In the genomic region with DNA sequence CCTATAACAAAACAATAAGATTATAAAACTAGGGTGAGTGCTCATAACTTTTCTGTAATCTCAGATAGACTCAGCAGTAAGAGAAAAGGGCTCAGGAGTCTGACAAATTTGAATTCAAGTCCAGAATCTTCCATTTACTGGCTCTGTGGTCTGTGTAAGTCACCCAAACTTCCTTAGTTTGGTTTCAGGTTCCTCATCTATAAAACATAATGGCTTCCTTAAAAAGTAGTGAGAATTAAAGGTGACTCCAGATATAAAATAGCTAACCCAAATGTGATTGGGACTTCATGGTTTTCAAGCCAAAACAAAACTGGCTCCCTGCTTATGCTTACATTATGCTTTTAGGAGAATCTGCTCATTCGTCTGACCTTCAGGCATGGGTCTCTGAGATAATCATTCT, we compare ENCODE assay signal across 16 mouse cellular contexts.
"Had no signal": no experiment of that assay in that cellular context is flagged by ENCODE, and none has a peak within 500 bp of the region (broad histone marks: within the 10 kb centered on the region; RNA-seq: fewer than 3 reads in every experiment).

No protein-coding gene starts in this region.

- ATAC-seq: liver, postnatal 0 days; lung, postnatal 0 days; midbrain, embryonic 13.5 days; midbrain, embryonic 15.5 days had no signal

- H3K9me3 ChIP-seq: liver, embryonic 13.5 days; liver, embryonic 15.5 days; lung, embryonic 15.5 days; midbrain, embryonic 10.5 days; midbrain, embryonic 13.5 days; midbrain, embryonic 15.5 days; neural tube, embryonic 12.5 days had no signal

- H3K9ac ChIP-seq: liver, embryonic 13.5 days; liver, embryonic 15.5 days; liver, postnatal 0 days; lung, embryonic 15.5 days; midbrain, embryonic 13.5 days; midbrain, embryonic 15.5 days; neural tube, embryonic 12.5 days had no signal

- H3K4me3 ChIP-seq: liver, embryonic 13.5 days; liver, embryonic 15.5 days; lung, embryonic 15.5 days; midbrain, embryonic 10.5 days; midbrain, embryonic 13.5 days; midbrain, embryonic 15.5 days; neural tube, embryonic 12.5 days had no signal

- H3K36me3 ChIP-seq: liver, embryonic 13.5 days; liver, embryonic 15.5 days; lung, embryonic 15.5 days; midbrain, embryonic 10.5 days; midbrain, embryonic 13.5 days; midbrain, embryonic 15.5 days; neural tube, embryonic 12.5 days had no signal

- H3K4me2 ChIP-seq: liver, embryonic 13.5 days; liver, embryonic 15.5 days; lung, embryonic 15.5 days; midbrain, embryonic 13.5 days; midbrain, embryonic 15.5 days; neural tube, embryonic 12.5 days had no signal

- H3K4me1 ChIP-seq: liver, embryonic 13.5 days; liver, embryonic 15.5 days; lung, embryonic 15.5 days; midbrain, embryonic 10.5 days; midbrain, embryonic 13.5 days; midbrain, embryonic 15.5 days; neural tube, embryonic 12.5 days had no signal

- H3K27ac ChIP-seq: liver, embryonic 13.5 days; liver, embryonic 15.5 days; lung, embryonic 15.5 days; midbrain, embryonic 10.5 days; midbrain, embryonic 13.5 days; midbrain, embryonic 15.5 days; neural tube, embryonic 12.5 days had no signal

- DNase-seq: liver, embryonic 13.5 days; liver, postnatal 0 days; lung, adult 2 months; lung, postnatal 14 days; lung, postnatal 4 days; right cerebral cortex, postnatal 14 days; thymus, adult 18-20 months; thymus, postnatal 14 days; thymus, postnatal 4 days had no signal

- H3K27me3 ChIP-seq: liver, embryonic 13.5 days; liver, embryonic 15.5 days; lung, embryonic 15.5 days; midbrain, embryonic 13.5 days; midbrain, embryonic 15.5 days; neural tube, embryonic 12.5 days had no signal
